Mouse (Mus musculus) heart, postnatal 0 days (tissue): Measurements from ENCODE around the gene Gm42957.

ENCODE experiments used
- CTCF ChIP-seq: IDR thresholded peaks from 2 replicates; pipeline ENCODE4 v1.5.1; 2016; ENCODE audit warnings: antibody characterized with exemption, control low read depth, low read depth
- EP300 ChIP-seq: IDR thresholded peaks from 2 replicates; pipeline ENCODE4 v1.6.1; 2016; ENCODE audit warnings: antibody characterized with exemption, low read depth

- no peak; the same call in 1 of the 2 replicates for TF ChIP-seq EP300
- no peak for TF ChIP-seq CTCF
These were observed 61.8 kb downstream of the Gm42957 start for GRCm38 (mm10) chr3:96696766-96697732.
